Mouse (Mus musculus) olfactory bulb, adult 2 months (tissue): ENCODE measurements around the gene Nudt14.

Experiments used
- CTCF ChIP-seq: fragments of 200-500 bp; IDR thresholded peaks from 2 replicates; pipeline ENCODE4 v1.5.1; 2012; ENCODE audit warnings: low read depth, mild to moderate bottlenecking, low read length, moderate library complexity; ENCODE audit not compliant: insufficient read depth
- POLR2A ChIP-seq: fragments of 200-500 bp; IDR thresholded peaks from 2 replicates; pipeline ENCODE4 v1.6.1; 2012; ENCODE audit warnings: mild to moderate bottlenecking, low read depth, low read length, moderate library complexity; ENCODE audit not compliant: insufficient read depth

- TF ChIP-seq POLR2A (no peak), CTCF (no peak)
Observed at GRCm38 (mm10) chr12:112927265-112927664, 14.7 kb downstream of the Nudt14 start.
